Mouse (Mus musculus) c-Kit-positive CD71-positive TER-119-negative erythroid progenitor cells, embryonic 14.5 days (primary cell): ENCODE results near the gene Tspan9.
A peak's percentile ranks its signal among the peaks of the same experiment; 100 is the strongest.

ENCODE experiments used
- DNase-seq: peaks from one replicate; pipeline ENCODE4 v3.0.0-alpha.2; 2013; ENCODE audit warnings: low read depth

The Tspan9 gene

GRCm38 (mm10) chr6:128102296-128102999 lies 40.9 kb downstream of the Tspan9 start:
- DNase-seq: no peak

DNA sequence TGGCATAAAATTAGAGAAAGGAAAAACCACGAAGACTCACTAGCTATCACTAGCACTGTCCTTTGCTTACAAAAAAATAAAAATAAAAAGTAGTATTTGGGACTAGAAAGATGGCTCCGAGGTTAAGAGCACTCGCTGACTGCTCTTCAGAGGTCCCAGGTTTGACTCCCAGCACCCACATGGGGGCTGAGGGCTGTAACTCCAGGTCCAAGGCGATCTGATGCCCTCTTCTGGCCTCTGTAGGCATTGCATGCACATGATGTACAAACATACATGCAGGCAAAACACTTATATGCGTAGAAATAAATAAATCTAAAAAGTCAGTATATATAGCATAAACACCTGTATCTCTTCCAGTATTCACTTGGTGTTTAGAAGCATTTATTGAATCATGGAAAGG lies 43.5 kb downstream of the Tspan9 start:
- DNase-seq: no peak

GRCm38 (mm10) chr6:128099190-128099589 lies 44.2 kb downstream of the Tspan9 start:
- DNase-seq: no peak

DNA sequence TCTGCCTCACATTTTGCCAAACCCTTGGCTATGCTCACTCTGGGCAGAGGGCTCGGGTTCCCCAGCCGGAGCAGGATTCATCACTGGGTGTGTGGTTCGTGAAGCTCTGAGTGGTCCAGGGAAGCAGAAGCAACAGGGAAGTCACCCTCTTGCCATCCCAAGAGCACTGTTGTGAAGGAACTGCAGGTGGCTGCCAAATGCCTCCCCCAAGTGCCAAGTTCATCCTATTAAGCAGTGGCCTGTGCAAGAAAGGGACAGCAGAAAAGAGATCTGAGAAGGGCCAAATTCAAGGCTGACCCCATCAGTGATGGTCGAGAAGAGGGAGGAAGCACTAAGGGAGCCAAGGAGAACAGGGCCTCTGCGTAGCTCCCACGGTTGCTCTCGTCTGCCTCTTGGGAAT lies 46.9 kb downstream of the Tspan9 start:
- no peak for DNase-seq

DNA sequence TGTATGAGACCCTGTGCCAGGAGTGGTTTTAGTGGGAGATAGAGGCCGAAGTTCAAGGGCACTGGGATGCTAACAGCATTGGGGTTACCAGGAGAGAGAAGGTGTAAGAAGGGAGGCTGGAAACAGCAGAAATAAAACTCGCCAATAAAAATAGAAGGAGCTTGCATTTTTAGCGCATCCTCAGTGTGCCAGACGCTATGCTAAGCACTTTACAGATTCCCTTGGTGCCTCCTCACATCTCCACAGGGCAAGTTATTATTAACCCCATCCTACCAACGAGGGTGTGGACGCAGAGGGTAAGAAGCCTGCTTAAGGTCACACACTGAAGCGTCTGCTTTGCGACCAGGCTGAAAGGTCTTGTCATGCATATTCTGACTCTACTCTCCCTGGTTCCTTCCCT lies 47.5 kb downstream of the Tspan9 start:
- no peak for DNase-seq

GRCm38 (mm10) chr6:128095131-128095530 lies 48.3 kb downstream of the Tspan9 start:
- no peak for DNase-seq

GRCm38 (mm10) chr6:128093856-128094628 lies 49.4 kb downstream of the Tspan9 start:
- no peak for DNase-seq

DNA sequence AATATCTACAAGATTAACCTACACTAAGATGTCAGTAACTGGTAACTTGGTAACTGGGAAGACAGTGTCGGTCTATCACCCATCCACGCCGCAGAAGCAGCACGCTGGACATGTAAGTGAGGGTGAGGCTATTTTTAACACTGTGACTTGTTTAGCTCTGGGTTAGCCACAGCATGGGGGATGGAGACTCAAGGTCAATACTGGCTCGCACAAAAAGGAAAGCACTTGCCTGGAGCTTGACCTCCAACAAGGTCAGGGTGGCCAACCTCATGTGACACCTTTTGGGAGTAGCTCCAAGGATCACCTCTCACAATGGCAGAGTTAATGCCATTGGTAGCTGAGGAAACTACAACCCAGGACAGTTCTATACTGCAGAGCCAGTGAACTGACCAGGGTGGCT lies 50.8 kb downstream of the Tspan9 start:
- DNase-seq: no peak

- DNase-seq: no peak
These were observed 51.6 kb downstream of the Tspan9 start for GRCm38 (mm10) chr6:128091833-128092166.

DNA sequence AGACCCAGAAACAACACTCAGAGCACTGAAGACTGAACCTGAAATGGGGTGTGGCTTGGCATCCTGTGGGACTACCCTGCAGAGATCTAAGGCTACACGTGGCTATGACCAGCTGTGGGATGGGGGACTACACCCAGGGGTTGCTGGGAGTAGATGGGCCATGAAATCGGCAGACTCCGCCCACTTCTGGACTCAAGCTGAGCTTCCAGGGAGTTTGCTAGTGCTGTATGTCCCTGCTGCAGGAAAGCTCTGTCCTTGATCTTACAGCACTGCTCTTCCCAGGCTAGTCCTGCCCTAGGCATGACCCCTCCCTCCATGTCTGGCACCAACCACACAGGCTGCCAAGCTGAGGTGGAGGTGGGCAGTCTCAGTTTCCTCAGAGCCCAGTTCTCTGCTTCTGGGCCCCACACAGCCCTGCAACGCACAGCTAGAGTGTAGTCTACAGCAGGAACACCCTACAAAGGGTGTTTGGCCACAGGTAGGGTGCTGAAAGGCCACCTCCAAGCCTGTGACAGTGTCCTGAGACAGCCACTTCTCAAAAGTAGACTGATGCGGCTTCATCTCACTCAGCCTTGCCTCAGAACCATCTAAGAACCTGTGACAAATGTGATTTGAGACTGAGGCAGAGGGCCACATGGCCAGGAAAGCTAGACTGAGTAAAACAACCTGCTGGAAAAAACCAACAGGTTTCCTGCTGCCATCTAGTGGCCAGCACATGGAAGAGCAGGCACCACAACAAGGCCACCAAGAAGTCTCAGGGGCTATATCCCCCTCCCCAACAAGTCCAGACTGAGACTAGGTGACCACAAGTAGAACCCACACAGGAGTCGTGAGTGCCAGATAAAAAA lies 52.2 kb downstream of the Tspan9 start:
- DNase-seq: peak; percentile 5

DNA sequence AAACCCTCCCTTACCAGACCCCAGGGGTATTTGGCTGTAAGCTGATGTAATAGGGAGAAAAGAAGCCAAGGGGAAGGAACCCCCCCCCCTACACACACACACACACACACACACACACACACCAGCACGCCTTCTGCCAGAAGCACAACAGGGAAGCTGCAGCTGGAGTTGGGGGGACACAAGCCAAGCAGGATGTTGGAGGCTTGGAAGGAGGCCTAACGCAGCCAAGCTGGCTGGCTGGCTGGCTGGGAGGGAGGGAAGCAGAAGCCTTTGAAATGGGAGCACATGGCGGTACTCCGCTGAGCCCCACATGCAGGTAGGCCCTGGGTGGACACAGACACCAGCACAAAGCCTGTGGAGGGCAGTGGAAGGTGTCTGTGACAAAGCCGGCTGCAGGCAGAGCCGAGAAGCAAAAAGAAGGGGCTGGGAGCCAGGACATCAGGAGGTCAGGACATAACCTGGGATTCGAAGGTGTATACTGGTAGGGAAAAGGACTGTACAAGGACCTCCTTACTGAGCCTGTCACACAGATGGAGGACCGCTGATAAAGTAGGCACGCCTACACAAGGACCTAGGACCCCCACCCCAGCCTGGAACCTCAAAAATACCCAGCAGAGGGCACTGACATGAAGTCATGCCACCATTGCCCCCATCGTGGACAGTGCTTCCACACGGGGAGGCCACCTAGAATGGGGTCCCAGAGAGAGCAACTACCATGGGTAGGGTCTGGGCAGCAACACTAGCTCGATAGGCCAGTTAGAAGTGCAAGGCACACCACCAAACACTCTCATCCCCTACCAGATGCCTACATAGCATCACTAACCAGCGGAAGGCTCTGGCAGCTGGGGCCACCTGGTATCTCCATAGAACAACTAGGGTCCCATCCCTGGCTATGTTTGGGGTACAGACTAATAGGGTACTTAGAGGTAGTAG lies 53.4 kb downstream of the Tspan9 start:
- DNase-seq: no peak

GRCm38 (mm10) chr6:128088746-128089523 lies 54.5 kb downstream of the Tspan9 start:
- no peak for DNase-seq

DNA sequence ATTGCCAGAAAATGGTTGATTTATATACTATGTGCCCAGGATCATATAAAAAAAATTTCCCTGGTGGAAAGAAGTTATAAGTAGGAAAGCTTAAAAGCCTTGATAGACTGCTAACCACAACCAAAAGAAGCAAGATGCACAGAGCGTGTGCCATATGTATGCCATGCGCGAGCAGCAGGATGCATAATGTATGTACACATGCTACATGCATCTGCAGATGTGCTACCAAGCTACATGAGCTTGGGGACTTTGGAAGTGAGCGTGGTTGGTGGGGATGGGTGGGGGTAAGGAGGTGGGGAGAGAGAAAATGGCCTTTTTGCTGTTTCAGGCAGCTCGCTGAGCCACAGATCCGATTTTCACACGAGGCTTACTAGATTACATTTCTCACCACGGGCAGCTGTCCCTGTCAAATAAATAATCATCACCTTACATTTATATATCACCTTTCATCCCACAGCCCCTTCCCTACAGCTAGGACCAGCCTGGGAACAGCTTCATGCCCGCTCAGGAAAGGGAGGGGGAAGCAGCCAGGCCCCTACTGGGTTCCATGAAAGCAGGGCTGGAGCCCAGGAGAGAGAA lies 57.8 kb downstream of the Tspan9 start:
- DNase-seq: no peak

DNA sequence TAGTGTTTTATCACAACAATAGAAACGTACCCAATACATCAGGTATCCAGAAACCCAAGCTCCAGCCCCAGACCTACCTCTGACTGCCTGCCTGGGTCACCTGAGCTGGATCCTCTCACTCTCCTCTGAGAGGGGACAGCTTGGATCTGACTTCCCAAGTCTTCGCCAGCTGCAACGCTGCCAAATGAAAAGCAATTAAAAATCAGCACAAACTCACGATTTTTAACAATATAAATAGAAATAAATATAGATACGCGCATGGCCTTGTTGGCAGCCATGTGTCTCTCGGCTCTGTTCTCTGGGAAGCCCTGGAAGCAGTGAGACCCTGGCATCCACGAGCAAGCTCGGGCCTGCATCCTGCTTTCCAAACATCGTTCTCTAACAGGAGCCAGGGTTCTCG lies 60.1 kb downstream of the Tspan9 start:
- no peak for DNase-seq

DNA sequence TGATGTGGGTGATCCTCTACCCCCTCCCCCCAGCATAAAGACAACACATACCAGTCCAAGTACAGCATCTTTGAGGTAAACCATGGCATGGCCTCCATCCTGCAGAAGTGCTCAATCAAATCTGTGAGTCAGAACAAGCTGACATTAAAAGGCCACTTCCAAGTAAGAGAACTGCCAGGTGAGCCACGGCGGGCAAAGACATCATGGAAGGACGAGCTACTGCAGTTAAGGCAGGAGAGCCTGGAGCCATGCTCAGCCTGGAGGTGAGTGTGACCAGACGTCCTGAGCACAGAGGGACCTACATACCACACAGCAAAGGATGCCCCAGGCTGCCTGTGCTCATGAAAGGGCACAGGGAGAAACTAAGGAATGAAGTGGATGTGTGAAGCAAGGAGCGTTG lies 61.6 kb downstream of the Tspan9 start:
- DNase-seq: no peak

- DNase-seq: no peak
These were observed 62.1 kb downstream of the Tspan9 start for GRCm38 (mm10) chr6:128081293-128081692.

DNA sequence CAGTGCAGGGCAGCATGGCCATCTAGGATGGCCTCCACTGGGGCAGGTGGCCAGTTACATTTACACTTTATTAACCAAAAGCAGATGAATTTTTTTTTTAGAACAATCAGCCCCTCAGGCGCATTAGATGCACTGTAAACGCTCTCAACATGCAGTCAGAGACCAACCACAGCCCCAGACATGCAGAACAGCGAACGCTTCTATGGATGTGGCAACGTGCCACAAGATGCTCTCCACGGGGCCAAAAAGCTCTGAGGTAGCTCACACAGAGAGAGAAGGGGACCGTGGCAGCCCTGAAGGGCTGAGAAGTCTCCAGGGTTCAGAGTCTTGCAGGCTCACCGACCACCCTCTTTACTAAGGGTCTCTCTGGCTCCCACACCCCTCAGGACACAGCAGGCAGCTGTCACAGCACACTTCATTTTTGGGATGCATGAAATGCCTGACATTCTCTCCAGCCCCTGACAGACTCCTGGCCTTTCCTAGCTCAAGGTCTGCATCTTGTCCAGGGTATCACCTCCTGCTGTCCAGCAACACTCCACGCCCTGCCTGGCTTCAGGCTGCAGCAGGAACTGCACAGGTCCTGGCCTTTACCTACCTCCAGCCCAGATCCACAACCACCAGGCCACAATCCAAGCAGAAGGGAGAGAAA lies 63.7 kb downstream of the Tspan9 start:
- DNase-seq: no peak

GRCm38 (mm10) chr6:128078508-128078907 lies 64.9 kb downstream of the Tspan9 start:
- no peak for DNase-seq

DNA sequence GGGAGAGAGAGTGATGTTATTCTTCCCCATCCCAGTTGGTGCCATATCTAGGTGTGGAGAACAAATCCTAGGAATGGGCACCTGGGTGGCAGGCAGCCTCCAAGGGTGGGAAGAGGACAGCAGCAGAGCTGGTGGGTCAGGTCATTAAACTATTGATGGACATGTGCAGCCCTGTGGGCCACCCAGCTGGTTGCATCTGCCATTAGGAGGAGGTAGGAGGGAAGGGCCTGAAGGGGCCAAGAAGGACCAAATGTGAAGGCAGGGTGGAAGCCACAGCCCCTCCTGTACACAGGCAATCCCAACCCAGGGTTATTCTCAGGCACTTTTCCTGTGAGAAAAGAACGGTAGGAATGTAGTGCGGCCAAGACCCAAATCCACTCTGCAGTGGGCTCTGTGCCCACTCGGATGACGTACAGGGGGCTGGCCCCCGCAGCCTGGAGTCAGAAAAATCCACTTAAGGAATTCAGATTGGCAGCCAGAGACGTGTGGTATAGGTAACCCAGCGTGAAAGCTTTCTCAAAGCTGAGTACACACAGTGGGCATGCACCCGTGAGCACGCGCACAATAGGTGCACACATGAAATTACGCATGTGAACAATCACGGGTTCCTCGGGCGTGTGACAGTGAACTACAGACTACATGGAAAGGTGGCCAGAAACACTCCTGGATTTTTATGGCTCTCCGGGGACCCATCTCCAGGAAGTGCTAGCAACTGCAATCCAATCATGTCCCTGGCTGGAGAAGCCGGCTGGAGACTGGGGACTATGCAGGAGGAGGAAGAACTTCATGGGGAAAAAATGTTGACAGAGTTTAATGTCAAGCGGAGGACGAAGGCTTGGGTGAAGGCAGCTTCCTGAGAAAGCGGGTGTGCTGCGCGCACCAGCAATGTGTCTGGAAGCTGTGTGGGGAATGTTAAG lies 67.0 kb downstream of the Tspan9 start:
- no peak for DNase-seq
